Mouse (Mus musculus) gastrocnemius, adult 8-10 months (tissue): ENCODE measurements around the gene Tgfb1. TPM values are rescaled to one million over a fixed set of nuclear protein-coding genes. Genes with fewer than 3 reads are reported as not detected.

Experiments used
- DNase-seq, 2 experiments: peaks; one replicate each; pipeline ENCODE4 v3.0.0; 2022; ENCODE audit warnings: low spot score in 2 of 2
- total RNA-seq, 4 experiments: library from RNA; stranded (reverse); gene quantifications; 2 replicates each; pipeline ENCODE4 v1.2.4; 2022

The Tgfb1 gene
- 1 to 10 TPM; 2.1 to 4.7 (median 3.9) TPM for total RNA-seq

DNA sequence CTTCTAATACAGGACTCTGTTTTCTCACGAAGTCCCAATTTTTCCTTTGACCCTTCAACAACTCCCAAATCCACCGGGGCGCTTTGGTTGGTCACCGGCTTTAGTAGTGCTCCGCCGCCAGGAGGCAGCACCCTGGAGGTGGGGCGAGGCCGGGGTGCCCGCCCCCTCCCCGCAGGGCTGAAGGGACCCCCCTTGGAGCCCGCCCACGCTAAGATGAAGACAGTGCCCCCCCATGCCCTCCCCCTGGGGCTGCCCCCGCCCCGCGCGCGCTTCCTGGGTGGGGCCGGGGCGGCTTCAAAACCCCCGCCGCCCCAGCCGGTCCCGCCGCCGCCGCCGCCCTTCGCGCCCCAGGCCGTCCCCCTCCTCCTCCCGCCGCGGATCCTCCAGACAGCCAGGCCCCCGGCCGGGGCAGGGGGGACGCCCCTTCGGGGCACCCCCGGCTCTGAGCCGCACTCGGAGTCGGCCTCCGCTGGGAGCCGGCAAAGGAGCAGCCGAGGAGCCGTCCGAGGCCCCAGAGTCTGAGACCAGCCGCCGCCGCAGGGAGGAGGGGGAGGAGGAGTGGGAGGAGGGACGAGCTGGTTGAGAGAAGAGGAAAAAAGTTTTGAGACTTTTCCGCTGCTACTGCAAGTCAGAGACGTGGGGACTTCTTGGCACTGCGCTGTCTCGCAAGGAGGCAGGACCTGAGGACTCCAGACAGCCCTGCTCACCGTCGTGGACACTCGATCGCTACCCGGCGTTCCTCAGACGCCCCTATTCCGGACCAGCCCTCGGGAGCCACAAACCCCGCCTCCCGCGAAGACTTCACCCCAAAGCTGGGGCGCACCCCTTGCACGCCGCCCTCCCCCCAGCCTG, at the start of gene Tgfb1:
TSS of gene Tgfb1 (plus strand) at position 323 of the 852 bp plus-strand sequence.
- DNase-seq = peak; percentile 51 to 64

GRCm38 (mm10) chr7:25637099-25637498, 49.7 kb upstream of the Tgfb1 start:
- no peak for DNase-seq

DNA sequence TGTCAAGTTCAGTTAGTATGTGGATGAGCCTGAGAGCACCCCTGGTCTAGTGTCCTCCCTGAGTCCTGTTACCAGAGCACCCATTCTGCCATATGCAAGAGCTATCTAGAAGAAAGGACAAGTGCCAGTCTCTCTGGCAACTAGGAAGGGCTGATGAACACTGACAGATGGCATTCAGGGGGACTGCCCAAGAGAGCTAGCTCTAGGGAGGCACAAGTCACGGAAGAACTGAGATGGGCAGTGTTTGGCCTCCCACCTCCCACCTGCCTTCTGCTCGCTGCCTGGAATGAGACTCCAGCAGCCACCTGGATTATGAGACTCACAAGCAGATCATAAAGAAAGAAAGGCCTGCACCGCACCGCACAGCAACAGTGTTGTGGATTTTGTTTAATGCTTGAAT, 47.0 kb upstream of the Tgfb1 start:
- no peak for DNase-seq

DNA sequence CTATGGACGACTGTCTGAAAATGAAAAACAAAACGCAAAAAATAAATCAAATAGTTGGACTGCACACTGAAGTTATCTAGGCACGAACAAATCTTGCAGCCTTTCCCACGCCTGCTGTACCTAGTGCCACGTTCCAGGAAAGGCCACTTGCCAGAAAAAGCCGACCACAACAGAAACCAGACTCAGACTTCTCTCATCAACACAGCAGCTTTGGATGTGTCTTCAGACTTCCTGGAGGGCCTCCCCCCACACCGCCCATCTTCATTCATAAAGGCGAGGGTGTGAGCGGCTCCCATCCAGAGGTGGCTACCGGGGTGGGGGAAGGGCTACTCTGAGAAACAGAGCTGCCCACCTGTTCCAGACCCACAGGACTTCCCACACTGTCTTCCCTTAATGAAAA, 42.7 kb upstream of the Tgfb1 start:
- DNase-seq = no peak

DNA sequence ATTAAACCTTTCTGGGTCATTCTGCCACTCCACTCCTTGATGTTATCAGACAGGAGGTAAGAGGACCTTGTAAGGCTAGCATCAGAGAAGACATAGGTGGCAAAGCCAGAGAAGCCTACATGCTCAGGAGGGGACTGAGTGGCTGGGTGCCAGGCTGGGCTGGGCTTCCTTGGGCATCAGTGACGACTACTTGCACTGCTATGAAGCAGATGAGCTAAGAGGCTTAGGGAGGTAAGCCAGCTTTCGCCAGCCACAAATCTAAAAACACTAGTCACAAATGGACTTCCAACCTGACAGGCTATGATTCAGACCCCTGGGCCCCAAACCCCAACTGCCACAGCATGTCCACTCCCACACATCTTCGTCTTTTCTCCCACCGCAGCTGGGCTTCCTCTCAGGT, 42.2 kb upstream of the Tgfb1 start:
- DNase-seq = no peak

- DNase-seq = no peak
Measured at GRCm38 (mm10) chr7:25645074-25645473, 41.7 kb upstream of the Tgfb1 start.

DNA sequence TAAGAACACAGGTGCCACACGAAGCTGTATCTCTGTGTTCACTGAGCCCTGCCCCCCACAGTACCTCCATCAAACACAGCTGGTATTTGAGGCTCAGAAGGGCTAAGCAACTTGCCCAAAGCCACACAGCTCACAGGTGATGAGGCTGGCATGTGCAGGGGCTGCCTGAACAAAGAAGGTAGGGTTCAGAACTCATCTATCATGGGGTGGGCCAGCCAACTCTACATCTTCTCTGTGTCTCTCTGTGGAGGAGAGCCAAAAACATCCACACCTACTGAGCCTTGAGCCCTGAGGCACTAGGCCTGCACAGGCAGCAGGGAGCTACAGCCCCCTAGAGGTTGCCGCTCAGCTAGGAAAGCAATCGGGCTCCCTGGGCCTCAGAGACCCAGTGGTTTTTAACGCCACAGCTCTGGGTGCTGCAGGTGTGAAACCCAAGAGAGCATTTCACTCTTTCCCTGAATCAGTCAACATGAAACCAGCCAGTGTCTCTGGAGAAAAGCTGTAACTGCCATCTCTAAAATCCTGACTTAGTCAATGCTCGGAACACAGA, 39.2 kb upstream of the Tgfb1 start:
- no peak for DNase-seq

- DNase-seq = no peak
Measured at GRCm38 (mm10) chr7:25649839-25650238, 37.0 kb upstream of the Tgfb1 start.

DNA sequence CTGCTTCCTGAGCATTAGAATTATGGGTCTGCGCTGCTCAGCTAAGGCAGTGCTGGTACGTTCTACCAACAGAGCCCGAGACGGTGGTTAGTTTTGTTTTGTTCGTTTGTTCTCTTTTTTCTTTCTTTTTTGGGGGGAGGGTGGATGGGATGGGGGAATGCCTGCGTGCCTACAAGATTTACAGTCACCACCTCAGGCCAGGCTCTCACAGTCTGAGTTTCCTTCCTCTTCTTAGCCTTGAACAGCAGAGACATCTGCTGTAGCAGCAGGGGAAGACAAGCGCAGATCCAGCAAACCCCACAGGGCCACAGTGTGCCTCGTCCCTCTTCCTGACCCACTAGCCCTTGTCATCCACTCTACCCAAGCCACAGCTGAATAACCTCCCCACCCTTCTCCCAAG, 35.5 kb upstream of the Tgfb1 start:
- no peak for DNase-seq

GRCm38 (mm10) chr7:25652244-25652759, 34.5 kb upstream of the Tgfb1 start:
- no peak for DNase-seq

DNA sequence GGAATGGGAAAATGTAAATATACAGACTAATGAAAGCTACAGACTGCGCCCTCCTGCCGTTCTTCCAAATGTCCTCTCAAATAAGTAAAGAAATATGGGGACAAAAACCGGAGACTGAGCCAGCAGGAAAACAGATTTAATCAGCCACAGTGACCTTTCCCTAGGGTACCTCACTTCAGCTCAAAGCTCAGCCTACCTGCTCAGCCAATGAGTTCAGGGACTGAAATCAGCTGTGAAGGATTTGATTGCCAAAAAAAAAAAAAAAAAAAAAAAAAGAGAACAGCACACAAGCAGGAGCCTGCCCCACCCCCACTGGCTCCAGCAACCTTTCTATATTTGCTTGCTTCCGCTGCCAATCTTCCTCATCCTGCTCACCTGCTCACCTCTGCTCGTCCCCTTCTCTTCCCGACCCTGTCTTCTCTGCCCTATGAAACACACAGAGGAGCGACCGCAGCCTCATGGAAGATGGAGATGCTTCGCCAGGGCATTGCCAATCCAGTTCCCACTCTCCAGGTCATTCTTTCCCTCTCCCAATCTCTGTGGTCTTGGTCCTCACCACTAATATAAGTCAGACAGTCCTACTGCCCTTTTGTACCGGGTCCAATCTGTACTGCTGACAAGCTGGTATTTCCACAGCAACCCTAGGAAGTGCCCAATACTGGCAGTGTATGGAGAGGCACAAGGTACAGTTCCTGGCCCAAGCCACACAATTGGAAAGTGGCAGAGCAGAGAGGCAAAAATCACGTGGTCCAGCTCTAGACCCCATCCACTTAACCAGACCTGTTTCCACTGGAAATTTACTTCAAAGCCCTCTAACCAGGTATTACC, 31.0 kb upstream of the Tgfb1 start:
- peak in 1 of 2 experiments; percentile 43 for DNase-seq

GRCm38 (mm10) chr7:25657785-25658184, 29.0 kb upstream of the Tgfb1 start:
- DNase-seq = no peak

DNA sequence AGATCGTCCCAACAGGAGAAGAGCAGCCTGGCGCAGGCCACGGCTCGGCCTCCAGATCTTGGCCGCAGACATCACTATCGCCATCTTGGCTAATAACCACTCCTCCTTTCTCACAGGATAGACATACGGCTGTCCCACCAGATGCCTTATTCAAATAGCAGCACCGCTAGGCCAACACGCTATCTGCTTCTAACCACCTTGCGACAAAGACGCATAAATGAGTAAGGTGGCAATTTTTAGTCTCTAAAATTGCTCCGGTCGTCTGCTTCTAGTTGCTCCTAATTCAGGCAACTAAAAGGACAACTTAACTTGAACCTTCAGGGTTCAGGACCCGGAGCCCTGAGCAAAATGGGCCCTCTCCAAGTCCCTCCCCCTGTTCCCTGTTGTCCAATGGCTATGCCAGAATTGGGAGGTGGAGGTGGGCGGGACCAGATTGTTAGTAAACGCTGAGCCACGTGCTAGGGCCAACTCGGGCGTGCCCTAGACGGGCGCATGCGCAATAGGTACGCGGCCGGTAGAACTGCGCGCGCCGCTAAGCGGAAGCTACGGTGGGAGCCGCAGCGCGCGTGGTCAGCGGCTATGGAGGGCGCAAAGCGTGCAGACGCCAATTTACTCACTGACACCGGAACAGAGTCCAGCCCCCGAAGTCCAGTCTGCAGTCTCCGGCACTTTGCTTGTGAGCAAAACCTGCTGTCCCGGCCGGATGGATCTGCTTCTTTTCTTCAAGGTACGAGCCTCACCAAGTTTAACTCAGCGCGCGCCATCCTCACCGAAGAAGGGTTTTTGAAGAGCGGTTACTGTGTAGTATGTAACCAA, 27.9 kb upstream of the Tgfb1 start, which contains the start of the genes Bckdha and Exosc5:
TSS of gene Bckdha (minus strand) at position 325 of the 816 bp plus-strand sequence.
TSS of gene Exosc5 (plus strand) at position 508 of the 816 bp plus-strand sequence.
- DNase-seq = peak; percentile 100

GRCm38 (mm10) chr7:25666381-25666780, 20.4 kb upstream of the Tgfb1 start:
- DNase-seq = no peak

DNA sequence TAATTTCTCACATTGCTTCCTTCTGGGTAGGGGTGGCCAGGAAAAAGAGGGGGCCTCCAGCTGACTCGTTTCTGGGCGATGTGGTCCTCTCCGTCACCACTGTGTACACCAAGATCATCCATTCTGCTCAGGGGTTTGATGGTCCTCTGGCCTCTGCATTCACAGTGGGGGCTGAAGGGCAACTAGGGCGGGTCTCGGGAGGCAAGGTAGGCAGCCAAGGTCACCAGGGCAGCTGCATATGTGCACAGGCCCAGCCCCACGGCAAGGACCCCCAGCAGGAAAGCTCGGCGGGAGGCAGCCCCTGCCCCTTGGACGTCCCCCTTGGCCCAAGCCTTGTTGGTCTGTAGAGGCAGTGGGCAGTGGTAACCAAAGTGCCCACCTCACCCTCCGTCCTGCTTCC, 17.6 kb upstream of the Tgfb1 start:
- no peak for DNase-seq

DNA sequence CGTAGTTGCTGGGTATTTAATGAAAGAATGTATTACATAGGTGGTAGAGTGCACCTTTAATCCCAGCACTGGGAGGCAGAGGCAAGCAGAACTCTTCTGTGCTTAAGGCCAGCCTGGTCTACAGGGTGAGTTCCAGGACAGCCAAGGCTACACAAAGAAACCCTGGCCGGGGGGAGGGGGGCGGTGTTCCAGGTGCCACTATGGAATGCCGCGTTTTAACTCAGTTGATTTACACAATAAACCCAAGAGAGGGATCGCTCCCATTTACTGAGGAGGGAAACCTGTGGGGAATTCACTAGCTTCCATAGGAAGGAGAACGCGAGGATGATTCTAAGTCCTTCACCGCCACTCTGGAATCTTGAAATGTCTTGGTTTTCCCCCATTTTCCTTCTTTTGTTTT, 17.2 kb upstream of the Tgfb1 start:
- no peak for DNase-seq

GRCm38 (mm10) chr7:25670096-25670495, 16.7 kb upstream of the Tgfb1 start:
- no peak for DNase-seq

GRCm38 (mm10) chr7:25671686-25672085, 15.1 kb upstream of the Tgfb1 start:
- DNase-seq = no peak

GRCm38 (mm10) chr7:25672442-25672841, 14.4 kb upstream of the Tgfb1 start:
- no peak for DNase-seq

DNA sequence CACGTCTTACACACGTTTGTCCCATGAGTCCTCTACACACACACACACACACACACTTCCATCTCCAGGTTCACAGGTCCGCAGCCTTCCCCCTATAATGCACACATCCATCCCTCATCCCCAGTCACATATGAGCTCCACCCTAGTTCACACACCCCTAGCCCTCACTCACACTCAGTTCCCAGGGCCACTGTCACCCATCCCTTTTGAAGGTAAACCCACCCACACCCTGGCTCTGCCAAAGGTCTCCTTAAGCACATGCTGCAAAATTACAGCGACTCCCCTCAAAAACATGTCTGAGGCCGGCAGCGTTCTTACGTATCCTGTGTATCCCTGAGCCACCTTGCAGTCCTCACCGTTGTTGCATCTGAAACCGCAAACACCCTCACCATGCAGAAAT, 12.5 kb upstream of the Tgfb1 start:
- no peak for DNase-seq
